Mouse (Mus musculus) testis, adult 2 months (tissue): ENCODE measurements around the gene Erlin1. TPM values are rescaled to one million over a fixed set of nuclear protein-coding genes. Genes with fewer than 3 reads are reported as not detected.

Experiments
- H3K27ac ChIP-seq: fragments of 200-500 bp; 2 replicates; pipeline ENCODE4 v1.5.1; 2012; ENCODE audit warnings: low read depth, low read length; ENCODE audit not compliant: control insufficient read depth, insufficient read depth
- H3K27me3 ChIP-seq: fragments of 200-500 bp; 2 replicates; pipeline ENCODE4 v1.6.1; 2012; ENCODE audit warnings: mild to moderate bottlenecking, low read length, moderate library complexity; ENCODE audit not compliant: control insufficient read depth, insufficient read depth
- H3K36me3 ChIP-seq: fragments of 200-500 bp; 2 replicates; pipeline ENCODE4 v1.6.1; 2012; ENCODE audit warnings: mild to moderate bottlenecking, low read length; ENCODE audit not compliant: control insufficient read depth, insufficient read depth
- H3K4me1 ChIP-seq: fragments of 200-500 bp; 2 replicates; pipeline ENCODE4 v1.6.1; 2012; ENCODE audit warnings: low read length; ENCODE audit not compliant: control insufficient read depth, insufficient read depth
- H3K4me3 ChIP-seq: fragments of 200-500 bp; 2 replicates; pipeline ENCODE4 v1.5.1; 2012; ENCODE audit warnings: low read depth, mild to moderate bottlenecking, low read length, moderate library complexity, mixed read lengths; ENCODE audit not compliant: control insufficient read depth
- CTCF ChIP-seq: fragments of 200-500 bp; IDR thresholded peaks from 2 replicates; pipeline ENCODE4 v1.5.1; 2012; ENCODE audit warnings: low read depth, mild to moderate bottlenecking, inconsistent platforms, low read length, moderate library complexity; ENCODE audit not compliant: control insufficient read depth, insufficient read depth, insufficient replicate concordance
- POLR2A ChIP-seq: fragments of 200-500 bp; IDR thresholded peaks from 2 replicates; pipeline ENCODE4 v1.6.1; 2012; ENCODE audit warnings: low read depth, mild to moderate bottlenecking, inconsistent platforms, low read length, moderate library complexity; ENCODE audit not compliant: control insufficient read depth
- polyA plus RNA-seq: library from polyadenylated mRNA; depleted of rRNA; stranded (reverse); fragments of >200 nt; gene quantifications from 2 replicates; pipeline ENCODE4 v1.2.3, GENCODE M21; 2012

The Erlin1 gene
- polyA plus RNA-seq, 1 experiment: 27.8 TPM

- no peak overlapping the region for H3K27ac ChIP-seq
- no peaks in the 10 kb centered on the region for H3K27me3 ChIP-seq
- no peaks in the 10 kb centered on the region for H3K36me3 ChIP-seq
- no peaks in the 10 kb centered on the region for H3K4me1 ChIP-seq
- no peak overlapping the region for H3K4me3 ChIP-seq
- no peak for TF ChIP-seq POLR2A
- no peak; the same call in 1 of the 2 replicates for TF ChIP-seq CTCF
These were observed 46.5 kb downstream of the Erlin1 start for GRCm38 (mm10) chr19:44023066-44023465.

GRCm38 (mm10) chr19:44021502-44021901 lies 48.1 kb downstream of the Erlin1 start:
- Histone ChIP-seq H3K4me1 (no peaks in the 10 kb centered on the region), H3K36me3 (no peaks in the 10 kb centered on the region), H3K4me3 (no peak overlapping the region), H3K27me3 (no peaks in the 10 kb centered on the region), H3K27ac (no peak overlapping the region)
- TF ChIP-seq CTCF: no peak
- TF ChIP-seq POLR2A: no peak

GRCm38 (mm10) chr19:44019739-44020138 lies 49.8 kb downstream of the Erlin1 start:
- H3K27me3 ChIP-seq: no peaks in the 10 kb centered on the region
- H3K4me3 ChIP-seq: no peak overlapping the region
- H3K4me1 ChIP-seq: no peaks in the 10 kb centered on the region
- TF ChIP-seq POLR2A (no peak), CTCF (no peak)
- H3K36me3 ChIP-seq: no peaks in the 10 kb centered on the region
- H3K27ac ChIP-seq: no peak overlapping the region

- Histone ChIP-seq H3K4me3 (no peak overlapping the region), H3K27me3 (no peaks in the 10 kb centered on the region), H3K4me1 (no peaks in the 10 kb centered on the region), H3K36me3 (no peaks in the 10 kb centered on the region), H3K27ac (no peak overlapping the region)
- no peak for TF ChIP-seq POLR2A
- no peak for TF ChIP-seq CTCF
These were observed 55.7 kb downstream of the Erlin1 start for GRCm38 (mm10) chr19:44013862-44014261.

GRCm38 (mm10) chr19:44008784-44009183 lies 60.8 kb downstream of the Erlin1 start:
- H3K27me3 ChIP-seq: no peaks in the 10 kb centered on the region
- no peak overlapping the region for H3K4me3 ChIP-seq
- no peaks in the 10 kb centered on the region for H3K36me3 ChIP-seq
- no peak for TF ChIP-seq POLR2A
- no peak for TF ChIP-seq CTCF
- H3K27ac ChIP-seq: no peak overlapping the region
- H3K4me1 ChIP-seq: peaks cover 5% of the 10 kb centered on the region; the same call in 1 of the 2 replicates

GRCm38 (mm10) chr19:44007186-44007585 lies 62.4 kb downstream of the Erlin1 start:
- H3K4me3 ChIP-seq: peak overlapping the region; percentile 34
- H3K27me3 ChIP-seq: no peaks in the 10 kb centered on the region
- TF ChIP-seq CTCF (no peak), POLR2A (no peak)
- H3K27ac ChIP-seq: no peak overlapping the region
- H3K36me3 ChIP-seq: no peaks in the 10 kb centered on the region
- peaks cover 5% of the 10 kb centered on the region; the same call in 1 of the 2 replicates for H3K4me1 ChIP-seq

GRCm38 (mm10) chr19:44005025-44005424 lies 64.6 kb downstream of the Erlin1 start:
- TF ChIP-seq POLR2A: no peak
- no peak for TF ChIP-seq CTCF
- no peak overlapping the region for H3K27ac ChIP-seq

GRCm38 (mm10) chr19:44004261-44004660 lies 65.3 kb downstream of the Erlin1 start:
- Histone ChIP-seq H3K4me3 (no peak overlapping the region), H3K27ac (no peak overlapping the region), H3K4me1 (peaks cover 5% of the 10 kb centered on the region; the same call in 1 of the 2 replicates), H3K36me3 (no peaks in the 10 kb centered on the region), H3K27me3 (no peaks in the 10 kb centered on the region)
- TF ChIP-seq CTCF (no peak), POLR2A (no peak)

More at GRCm38 (mm10) chr19:44005025-44005424, 64.6 kb downstream of the Erlin1 start:
- Histone ChIP-seq H3K27me3 (no peaks in the 10 kb centered on the region), H3K36me3 (no peaks in the 10 kb centered on the region), H3K4me1 (peaks cover 5% of the 10 kb centered on the region; the same call in 1 of the 2 replicates), H3K4me3 (no peak overlapping the region)
